Mouse (Mus musculus) neural tube, embryonic 13.5 days (tissue): ENCODE data around the gene Rad21l. TPM values are rescaled to one million over a fixed set of nuclear protein-coding genes. Genes with fewer than 3 reads are reported as not detected.

Experiments
- ATAC-seq: fragments of 200-750 bp; cut with Nextera tagmentation; 2 replicates; pipeline ENCODE4 v1.8.0; 2017; ENCODE audit warnings: low read depth, mild to moderate bottlenecking, moderate TSS enrichment, moderate library complexity
- H3K27ac ChIP-seq: fragments of 300-500 bp; sonication (generic); replicated peaks from 2 replicates; pipeline ENCODE4 v1.5.1; 2015; ENCODE audit warnings: moderate library complexity, mild to moderate bottlenecking, inconsistent platforms
- H3K27me3 ChIP-seq: fragments of 300-500 bp; sonication (generic); 2 replicates; pipeline ENCODE4 v1.6.1; 2015; ENCODE audit warnings: mild to moderate bottlenecking, inconsistent platforms
- H3K36me3 ChIP-seq: fragments of 300-500 bp; sonication (generic); 2 replicates; pipeline ENCODE4 v1.6.1; 2015; ENCODE audit warnings: mild to moderate bottlenecking, inconsistent platforms
- H3K4me1 ChIP-seq: fragments of 300-500 bp; sonication (generic); replicated peaks from 2 replicates; pipeline ENCODE4 v1.6.1; 2015; ENCODE audit warnings: inconsistent platforms
- H3K4me2 ChIP-seq: fragments of 300-500 bp; sonication (generic); 2 replicates; pipeline ENCODE4 v1.6.1; 2015; ENCODE audit warnings: inconsistent platforms, mild to moderate bottlenecking, moderate library complexity
- H3K4me3 ChIP-seq: fragments of 300-500 bp; sonication (generic); 2 replicates; pipeline ENCODE4 v1.5.1; 2015; ENCODE audit warnings: mild to moderate bottlenecking, inconsistent platforms
- H3K9ac ChIP-seq: fragments of 300-500 bp; sonication (generic); 2 replicates; pipeline ENCODE4 v1.6.1; 2015; ENCODE audit warnings: moderate library complexity, mild to moderate bottlenecking, inconsistent platforms
- H3K9me3 ChIP-seq: fragments of 300-500 bp; sonication (generic); 2 replicates; pipeline ENCODE4 v1.6.1; 2016; ENCODE audit warnings: inconsistent platforms
- WGBS: fragments of 180-500 bp; shearing (Covaris S2); methylation state at CpG from one replicate; pipeline ENCODE4 v1.1.7; 2015; 5-methylcytosine and 5-hydroxymethylcytosine counted together
- polyA plus RNA-seq: library from polyadenylated mRNA; unstranded; fragments of >200 nt; fragmentation: Nextera tagmentation; extraction: Ambion mirVana; gene quantifications from 2 replicates; pipeline ENCODE4 v1.2.1, GENCODE M21; 2015

Gene Rad21l
- polyA plus RNA-seq, 1 experiment from 2014 or later: 0.11 TPM

DNA sequence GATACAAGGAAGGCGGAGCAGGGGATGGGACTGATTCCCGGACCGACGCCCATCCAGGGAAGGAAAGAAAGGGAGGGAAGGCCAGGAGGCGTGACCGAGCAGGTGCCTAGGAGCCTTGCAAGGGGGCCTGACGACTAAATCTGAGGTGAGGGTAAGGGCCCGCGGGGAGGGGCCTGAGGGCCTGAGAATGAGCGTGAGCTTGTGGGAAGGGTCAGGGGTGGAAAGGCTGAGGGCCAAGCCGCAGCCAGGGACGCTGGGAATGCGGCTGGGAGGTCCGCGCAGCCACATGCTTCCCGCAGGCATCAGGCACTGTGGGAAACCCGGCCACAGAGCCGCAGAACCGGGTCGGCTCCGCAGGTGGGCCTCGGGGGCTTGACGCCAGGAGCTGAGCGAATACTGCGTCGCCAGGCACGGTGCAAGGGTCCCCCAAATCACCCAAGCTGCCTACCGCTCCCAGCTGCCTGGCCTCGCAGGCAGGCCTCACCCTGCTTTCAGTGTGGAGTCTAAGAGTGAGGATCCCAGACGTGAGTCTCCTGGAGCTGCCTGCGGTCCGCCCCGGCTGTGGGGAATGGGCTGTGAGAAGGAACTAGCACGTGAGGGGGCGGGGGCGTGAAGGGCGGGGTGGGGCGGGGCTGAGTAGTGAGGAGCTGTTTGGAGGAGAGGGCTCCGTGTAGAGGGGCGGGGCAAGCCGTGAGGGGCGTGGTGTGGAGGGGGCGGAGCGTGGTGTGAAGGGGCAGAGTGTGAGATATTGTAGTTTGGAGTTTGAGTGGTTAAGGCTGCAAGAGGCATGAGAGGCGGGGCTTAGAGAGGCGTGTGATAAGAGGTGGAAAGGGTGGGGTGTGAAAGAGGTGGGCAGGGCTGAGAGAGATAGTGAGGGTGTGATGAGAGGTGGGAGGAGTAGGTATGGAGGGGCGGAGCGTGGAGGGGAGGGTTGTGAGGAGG, 2.0 kb upstream of the Rad21l start:
- H3K9me3 ChIP-seq: no peaks in the 10 kb centered on the region
- H3K27me3 ChIP-seq: no peaks in the 10 kb centered on the region
- no peak overlapping the region for H3K27ac ChIP-seq
- peak; percentile 63 for ATAC-seq
- peak overlapping the region; percentile 48 for H3K4me2 ChIP-seq
- no peaks in the 10 kb centered on the region for H3K36me3 ChIP-seq
- peak overlapping the region; percentile 21 for H3K4me3 ChIP-seq
- H3K4me1 ChIP-seq: peaks cover 4% of the 10 kb centered on the region
- 0 out of 2 replicates have a peak overlapping the region, but pooled peaks have one; percentile 26 for H3K9ac ChIP-seq
- WGBS: 38% methylated on average over 48 of the region's 48 CpGs

DNA sequence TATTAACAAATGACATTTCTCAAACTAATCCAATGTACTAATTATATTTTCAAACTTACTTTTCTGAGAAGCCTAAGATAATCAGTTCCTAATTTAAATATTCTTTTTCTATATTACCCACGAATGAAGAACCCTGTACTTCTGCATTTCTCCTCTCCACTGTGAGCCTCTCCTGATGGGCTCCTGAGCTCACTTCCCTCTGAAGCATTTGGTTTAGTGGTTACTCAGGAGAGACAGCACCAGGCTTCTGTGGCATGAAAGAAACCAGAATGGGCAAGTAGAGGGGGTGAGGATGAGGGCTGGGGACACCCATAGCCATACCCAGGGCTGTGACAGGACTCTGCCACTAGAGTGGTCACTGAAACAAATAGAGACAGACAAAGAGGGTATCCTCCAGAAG, 16.3 kb downstream of the Rad21l start:
- Histone ChIP-seq H3K36me3 (no peaks in the 10 kb centered on the region), H3K4me1 (no peaks in the 10 kb centered on the region), H3K4me2 (no peak overlapping the region), H3K27me3 (no peaks in the 10 kb centered on the region), H3K9ac (no peak overlapping the region), H3K9me3 (no peaks in the 10 kb centered on the region), H3K4me3 (no peak overlapping the region), H3K27ac (no peak overlapping the region)
- ATAC-seq: no peak
- 80% methylated on average over 1 of the region's 1 CpGs for WGBS

DNA sequence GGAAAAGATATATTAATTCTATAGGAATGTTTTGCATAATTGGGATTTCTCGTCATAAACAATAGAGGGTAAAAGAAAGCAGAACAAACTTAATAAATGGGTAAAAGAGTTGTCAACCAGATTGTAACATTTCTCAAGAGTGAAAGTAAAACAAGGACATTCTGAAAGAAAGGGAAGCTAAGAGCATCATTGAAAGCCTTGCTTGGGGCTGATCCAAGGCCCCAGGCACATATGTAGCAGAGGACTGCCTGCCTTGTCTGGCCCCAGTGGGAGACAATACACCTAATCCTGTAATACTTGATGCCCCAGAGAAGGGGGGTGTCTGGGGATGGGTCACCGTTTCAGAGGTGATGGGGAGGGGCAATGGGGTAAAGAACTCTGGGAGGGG, 32.3 kb downstream of the Rad21l start:
- Histone ChIP-seq H3K9ac (no peak overlapping the region), H3K4me1 (peaks cover 19% of the 10 kb centered on the region), H3K36me3 (no peaks in the 10 kb centered on the region), H3K4me3 (no peak overlapping the region), H3K27ac (no peak overlapping the region), H3K27me3 (peaks cover 4% of the 10 kb centered on the region; the same call in 1 of the 2 replicates), H3K9me3 (no peaks in the 10 kb centered on the region), H3K4me2 (no peak overlapping the region)
- WGBS: 76% methylated on average over 2 of the region's 2 CpGs
- ATAC-seq: no peak

DNA sequence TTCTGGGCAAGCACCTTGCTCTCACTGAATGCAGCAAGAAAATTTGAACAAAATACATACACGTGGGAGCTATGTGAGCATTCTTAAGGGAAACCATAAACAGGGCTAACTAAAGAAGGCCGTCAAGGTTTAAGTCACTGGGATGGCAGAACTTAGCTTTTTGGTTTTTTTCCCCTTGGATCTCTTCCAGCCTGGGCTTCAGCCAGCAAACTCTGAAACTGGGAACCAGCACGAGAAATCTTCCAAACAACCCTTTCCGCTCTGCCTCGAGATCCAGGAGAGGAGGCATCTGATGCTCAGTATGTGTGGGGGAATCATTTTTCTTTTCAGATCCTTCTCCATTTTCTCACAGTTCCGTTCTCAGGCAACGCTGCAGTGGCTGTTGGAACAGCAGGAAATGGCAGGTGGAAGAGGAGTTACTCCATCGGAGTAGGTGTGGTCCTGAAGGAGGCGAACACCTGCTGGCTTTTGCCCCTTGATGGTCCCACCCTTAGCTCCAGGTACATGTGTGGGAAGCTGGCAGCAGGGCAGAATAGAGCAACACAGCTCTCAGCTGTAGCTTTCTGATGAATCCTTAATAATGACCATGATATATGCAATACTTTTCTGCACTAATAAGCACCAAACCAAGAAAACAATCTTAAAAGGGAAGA, 32.8 kb downstream of the Rad21l start:
- peaks cover 4% of the 10 kb centered on the region; the same call in 1 of the 2 replicates for H3K27me3 ChIP-seq
- no peak for ATAC-seq
- no peak overlapping the region for H3K27ac ChIP-seq
- no peak overlapping the region for H3K9ac ChIP-seq
- WGBS: 71% methylated on average over 9 of the region's 9 CpGs
- peaks cover 24% of the 10 kb centered on the region for H3K4me1 ChIP-seq
- H3K4me3 ChIP-seq: no peak overlapping the region
- H3K4me2 ChIP-seq: no peak overlapping the region
- H3K9me3 ChIP-seq: no peaks in the 10 kb centered on the region
- no peaks in the 10 kb centered on the region for H3K36me3 ChIP-seq

DNA sequence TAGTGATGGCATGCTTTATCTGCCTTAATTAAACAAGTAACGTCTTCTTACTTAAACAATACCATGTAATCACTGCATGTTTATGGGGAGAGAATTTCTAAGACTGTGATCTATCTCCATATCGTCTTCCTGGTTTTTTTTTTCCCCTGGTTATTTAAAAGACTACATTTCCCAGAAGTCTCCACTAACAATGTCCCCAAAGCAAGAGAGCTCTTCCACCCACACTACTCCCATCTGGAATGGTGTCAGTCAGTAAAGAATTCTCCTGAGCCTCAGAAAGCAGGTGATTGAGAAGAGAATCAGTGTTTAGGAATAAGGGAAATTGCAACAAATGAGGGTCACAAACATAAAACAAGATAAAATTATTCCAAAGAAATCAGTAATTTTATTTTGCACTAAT, 33.4 kb downstream of the Rad21l start:
- peaks cover 4% of the 10 kb centered on the region; the same call in 1 of the 2 replicates for H3K27me3 ChIP-seq
- H3K27ac ChIP-seq: no peak overlapping the region
- peaks cover 29% of the 10 kb centered on the region for H3K4me1 ChIP-seq
- H3K9me3 ChIP-seq: no peaks in the 10 kb centered on the region
- H3K9ac ChIP-seq: no peak overlapping the region
- no peak overlapping the region for H3K4me3 ChIP-seq
- no peaks in the 10 kb centered on the region for H3K36me3 ChIP-seq
- ATAC-seq: no peak
- WGBS: 29% methylated on average over 2 of the region's 2 CpGs
- H3K4me2 ChIP-seq: no peak overlapping the region

DNA sequence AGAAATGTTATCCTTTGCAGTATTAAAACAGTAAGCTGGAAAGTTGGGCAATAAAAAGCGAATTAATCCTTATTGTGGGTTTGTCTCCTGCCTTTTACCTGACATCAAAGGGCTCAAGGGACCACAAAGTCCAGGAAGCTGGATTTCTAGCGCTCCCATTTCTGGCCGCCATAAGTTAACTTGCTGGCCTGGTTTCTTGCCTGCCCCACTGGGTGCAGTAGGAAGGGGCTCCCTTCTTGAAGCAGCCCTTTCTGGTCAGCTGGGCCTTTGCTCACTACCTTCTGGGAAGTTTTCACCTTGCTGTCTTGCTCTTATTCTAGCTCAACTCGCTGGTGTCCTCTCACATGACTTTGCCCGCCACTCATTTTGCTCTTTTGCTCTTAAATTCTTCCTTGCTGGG, 35.4 kb downstream of the Rad21l start:
- peak overlapping the region; percentile 76 for H3K4me2 ChIP-seq
- H3K27ac ChIP-seq: no peak overlapping the region
- H3K36me3 ChIP-seq: no peaks in the 10 kb centered on the region
- no peak overlapping the region for H3K9ac ChIP-seq
- peak overlapping the region; percentile 82 for H3K4me3 ChIP-seq
- ATAC-seq: no peak
- peaks cover 47% of the 10 kb centered on the region for H3K4me1 ChIP-seq
- WGBS: 41% methylated on average over 5 of the region's 5 CpGs
- peaks cover 4% of the 10 kb centered on the region; the same call in 1 of the 2 replicates for H3K27me3 ChIP-seq
- H3K9me3 ChIP-seq: no peaks in the 10 kb centered on the region

DNA sequence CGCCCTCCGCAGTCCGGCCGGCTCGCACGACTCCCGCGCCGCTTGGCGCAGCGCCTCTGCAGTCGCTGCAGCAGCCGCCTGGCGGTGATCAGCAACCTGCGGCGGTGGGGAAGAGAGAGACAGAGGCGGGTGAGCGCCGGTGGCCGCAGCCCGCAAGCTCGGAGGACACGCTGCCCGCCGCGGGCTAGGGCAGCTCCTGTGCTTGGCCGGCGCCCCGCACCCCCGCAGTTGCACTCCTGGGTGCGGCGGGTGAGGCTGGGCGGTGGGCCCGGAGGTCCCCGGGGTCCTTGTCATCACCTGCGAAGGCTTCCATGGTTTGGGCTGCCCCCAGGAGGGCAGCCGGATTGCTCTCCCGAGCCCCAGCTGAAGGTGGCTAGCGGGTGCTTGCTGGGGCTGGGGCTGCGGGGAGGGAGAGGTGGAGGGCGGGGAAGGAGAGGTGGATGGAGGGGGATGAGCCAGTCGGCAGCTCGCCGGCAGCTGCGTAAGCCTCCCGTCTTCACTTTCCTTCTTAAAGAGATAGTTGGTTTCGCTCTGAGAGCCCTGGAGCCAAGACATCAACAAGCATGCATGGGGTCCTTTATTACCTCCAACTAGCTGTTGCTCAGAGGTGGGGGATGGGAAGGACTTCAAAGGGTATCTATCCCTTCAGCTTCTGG, 36.0 kb downstream of the Rad21l start, which contains the start of gene Snph:
Gene Snph (minus strand): TSS at position 435 of the 656 bp plus-strand sequence.
- ATAC-seq: peak; percentile 93
- peaks cover 47% of the 10 kb centered on the region for H3K4me1 ChIP-seq
- WGBS: 0% methylated on average over 46 of the region's 47 CpGs

DNA sequence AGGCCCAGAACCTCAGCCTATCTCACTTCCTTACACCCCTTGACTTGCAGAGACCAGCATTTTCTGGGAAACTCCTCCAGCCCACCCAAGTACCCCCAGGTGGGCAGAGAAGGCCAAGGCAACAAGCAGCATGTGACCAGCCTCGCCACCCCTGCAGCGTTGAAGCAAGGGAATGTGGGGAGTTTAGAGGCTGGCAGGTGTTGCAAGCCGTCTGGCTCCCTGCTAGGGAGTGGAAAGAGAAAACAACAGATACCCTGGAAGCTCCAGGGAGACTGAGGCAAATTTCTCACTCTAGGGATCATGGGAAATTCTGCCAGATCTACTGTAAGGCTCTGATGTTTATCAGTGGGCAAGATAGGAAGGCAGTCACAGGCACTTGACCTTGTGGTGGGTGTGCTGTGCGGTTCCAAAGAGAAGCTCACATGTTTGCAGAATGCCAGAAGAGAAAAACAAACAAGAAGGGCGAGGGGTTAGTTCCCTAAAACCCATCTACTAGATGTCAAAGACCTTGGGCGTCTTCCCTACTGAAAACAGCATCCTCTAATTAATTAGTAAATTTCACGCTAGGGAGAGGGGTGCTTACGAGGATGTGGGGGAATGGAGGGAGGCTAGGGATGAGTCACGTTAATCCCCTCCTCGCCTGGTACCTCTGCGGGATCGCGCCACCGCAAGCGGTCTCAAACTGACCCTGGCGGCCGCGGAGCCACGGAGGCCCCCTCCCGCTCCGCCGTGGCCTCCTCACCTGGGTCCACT, 36.8 kb downstream of the Rad21l start:
- H3K9ac ChIP-seq: peak overlapping the region; percentile 86
- no peaks in the 10 kb centered on the region for H3K9me3 ChIP-seq
- H3K4me1 ChIP-seq: peaks cover 47% of the 10 kb centered on the region
- peak overlapping the region; percentile 76 for H3K4me2 ChIP-seq
- no peaks in the 10 kb centered on the region for H3K36me3 ChIP-seq
- peak overlapping the region; percentile 92 for H3K27ac ChIP-seq
- ATAC-seq: peak; percentile 10
- WGBS: 3% methylated on average over 22 of the region's 22 CpGs
- peaks cover 4% of the 10 kb centered on the region; the same call in 1 of the 2 replicates for H3K27me3 ChIP-seq
- H3K4me3 ChIP-seq: peak overlapping the region; percentile 82

More for the DNA sequence above, 36.0 kb downstream of the Rad21l start, which contains the start of gene Snph:
- H3K4me2 ChIP-seq: peak within 1 kb of the TSS; percentile 76
- H3K27ac ChIP-seq: peak within 1 kb of the TSS; percentile 92
- H3K4me3 ChIP-seq: peak within 1 kb of the TSS; percentile 82
- H3K27me3 ChIP-seq: peaks cover 4% of the 10 kb centered on the region; the same call in 1 of the 2 replicates
- no peaks in the 10 kb centered on the region for H3K36me3 ChIP-seq
- H3K9me3 ChIP-seq: no peaks in the 10 kb centered on the region
- H3K9ac ChIP-seq: peak within 1 kb of the TSS; percentile 86

DNA sequence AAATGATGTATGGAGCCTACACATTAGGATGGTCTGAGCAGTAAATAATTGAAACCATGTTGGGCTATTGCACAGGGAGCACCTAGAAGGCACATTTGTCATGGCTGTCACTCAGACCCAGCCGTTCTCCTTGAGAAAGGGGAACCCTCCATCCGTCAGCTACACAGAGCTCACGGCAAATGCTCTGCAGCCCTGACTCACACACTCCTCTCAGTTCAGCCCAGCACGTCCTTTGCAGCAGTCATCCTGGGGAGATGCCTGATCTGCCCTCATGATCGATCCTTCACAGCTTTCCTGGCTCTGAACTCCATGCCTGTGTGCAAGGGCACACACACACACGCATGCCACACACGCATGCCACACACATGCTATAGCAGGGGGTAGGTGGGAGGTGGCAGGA, 39.0 kb downstream of the Rad21l start:
- H3K9ac ChIP-seq: peak overlapping the region; percentile 53

DNA sequence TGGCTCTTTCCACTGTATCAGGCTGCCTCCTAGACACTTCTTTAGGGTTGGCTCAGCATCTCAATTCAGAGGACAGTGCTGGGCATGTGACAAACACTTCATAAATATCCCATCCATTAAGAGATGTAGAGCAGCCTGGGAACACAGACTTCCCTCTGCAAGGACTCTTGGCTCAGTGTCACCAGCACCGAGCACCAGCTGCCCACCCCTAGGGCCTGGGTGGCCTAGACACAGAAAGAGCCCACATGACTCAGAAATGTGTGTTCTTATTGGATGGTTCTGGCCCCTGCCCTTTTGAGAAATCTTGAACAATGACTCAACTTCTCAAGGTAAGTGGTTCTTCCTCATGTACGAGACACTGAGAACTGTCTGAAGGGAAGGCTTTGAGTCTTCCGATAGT, 40.3 kb downstream of the Rad21l start:
- no peaks in the 10 kb centered on the region for H3K9me3 ChIP-seq
- 84% methylated on average over 3 of the region's 3 CpGs for WGBS
- no peak overlapping the region for H3K4me2 ChIP-seq
- peaks cover 4% of the 10 kb centered on the region; the same call in 1 of the 2 replicates for H3K36me3 ChIP-seq
- no peak for ATAC-seq
- no peak overlapping the region for H3K4me3 ChIP-seq
- no peak overlapping the region for H3K9ac ChIP-seq
- no peak overlapping the region for H3K27ac ChIP-seq
- peaks cover 43% of the 10 kb centered on the region for H3K4me1 ChIP-seq
- H3K27me3 ChIP-seq: 0 out of 2 replicates have a peak, but pooled peaks cover under 1% of the 10 kb centered on the region

More for the DNA sequence above, 39.0 kb downstream of the Rad21l start:
- no peaks in the 10 kb centered on the region for H3K36me3 ChIP-seq
- no peak for ATAC-seq
- no peaks in the 10 kb centered on the region for H3K9me3 ChIP-seq
- peaks cover 47% of the 10 kb centered on the region for H3K4me1 ChIP-seq
- no peak overlapping the region for H3K4me3 ChIP-seq
- H3K27me3 ChIP-seq: peaks cover 4% of the 10 kb centered on the region; the same call in 1 of the 2 replicates
- peak overlapping the region; percentile 27 for H3K4me2 ChIP-seq
- WGBS: 66% methylated on average over 7 of the region's 7 CpGs
- 0 out of 2 replicates have a peak overlapping the region, but pooled peaks have one; percentile 42 for H3K27ac ChIP-seq

DNA sequence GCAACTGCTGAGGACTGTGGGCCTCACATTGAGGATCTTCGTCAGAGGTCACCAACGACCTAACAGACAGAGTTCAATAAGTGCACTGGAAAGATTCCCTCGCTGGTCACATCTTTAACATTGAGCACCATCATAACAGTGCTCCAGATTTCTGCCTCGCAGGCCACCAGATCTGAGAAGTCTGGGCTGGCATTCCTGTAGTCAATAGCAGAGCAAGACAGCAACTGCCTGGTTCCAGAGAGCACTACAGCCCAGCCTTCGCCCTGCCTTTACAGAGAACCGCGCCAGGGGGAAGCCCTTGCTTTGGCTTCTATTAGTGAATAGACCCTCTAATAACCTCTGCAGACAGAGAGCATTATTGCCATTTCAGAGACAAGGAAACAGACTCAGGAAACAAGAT, 42.0 kb downstream of the Rad21l start:
- no peak for ATAC-seq
- H3K4me2 ChIP-seq: no peak overlapping the region
- H3K27me3 ChIP-seq: no peaks in the 10 kb centered on the region
- peaks cover 30% of the 10 kb centered on the region for H3K4me1 ChIP-seq
- no peak overlapping the region for H3K9ac ChIP-seq
- H3K9me3 ChIP-seq: no peaks in the 10 kb centered on the region
- 91% methylated on average over 7 of the region's 7 CpGs for WGBS
- H3K36me3 ChIP-seq: peaks cover 12% of the 10 kb centered on the region
- no peak overlapping the region for H3K4me3 ChIP-seq
- no peak overlapping the region for H3K27ac ChIP-seq
